Mouse (Mus musculus) forebrain, embryonic 14.5 days (tissue): ENCODE measurements around the gene Slc2a2. TPM values are rescaled to one million over a fixed set of nuclear protein-coding genes. Genes with fewer than 3 reads are reported as not detected.
A peak's percentile ranks its signal among the peaks of the same experiment; 100 is the strongest.
"Not testable (repeated sequence)": the region's sequence is repeated elsewhere in the genome, so short reads cannot be mapped to it uniquely, and the experiment has no call there.

ENCODE experiments used
- ATAC-seq: fragments of 200-750 bp; cut with Nextera tagmentation; 2 replicates; pipeline ENCODE4 v1.8.0; 2017; ENCODE audit warnings: mild to moderate bottlenecking, moderate library complexity
- DNase-seq: peaks from one replicate; pipeline ENCODE4 v3.0.0-alpha.2; 2015; ENCODE audit warnings: low spot score
- H3K27ac ChIP-seq: fragments of 300-500 bp; sonication (generic); 2 replicates; pipeline ENCODE4 v1.5.1; 2014; ENCODE audit warnings: low read depth, mild to moderate bottlenecking, control low read depth, low read length, moderate library complexity
- H3K27me3 ChIP-seq: fragments of 300-500 bp; sonication (generic); replicated peaks from 2 replicates; pipeline ENCODE4 v1.6.1; 2014; ENCODE audit warnings: low read length, control low read depth, mixed read lengths; ENCODE audit not compliant: control insufficient read depth, insufficient read depth
- H3K36me3 ChIP-seq: fragments of 300-500 bp; sonication (generic); 2 replicates; pipeline ENCODE4 v1.6.1; 2014; ENCODE audit warnings: low read length, control low read depth; ENCODE audit not compliant: control insufficient read depth, insufficient read depth
- H3K4me1 ChIP-seq: fragments of 300-500 bp; sonication (generic); 2 replicates; pipeline ENCODE4 v1.6.1; 2014; ENCODE audit warnings: antibody characterized with exemption, low read length, control low read depth; ENCODE audit not compliant: control insufficient read depth, insufficient read depth
- H3K4me2 ChIP-seq: fragments of 300-500 bp; sonication (generic); 2 replicates; pipeline ENCODE4 v1.6.1; 2014; ENCODE audit warnings: mild to moderate bottlenecking, control low read depth, low read length
- H3K4me3 ChIP-seq: fragments of 300-500 bp; sonication (generic); 2 replicates; pipeline ENCODE4 v1.5.1; 2014; ENCODE audit warnings: low read depth, low read length, control low read depth
- H3K9ac ChIP-seq: fragments of 300-500 bp; sonication (generic); 2 replicates; pipeline ENCODE4 v1.6.1; 2014; ENCODE audit warnings: mild to moderate bottlenecking, low read length, control low read depth, moderate library complexity
- H3K9me3 ChIP-seq: fragments of 300-500 bp; sonication (generic); replicated peaks from 2 replicates; pipeline ENCODE4 v1.6.1; 2016; ENCODE audit warnings: low read length, control low read depth, mixed read lengths; ENCODE audit not compliant: control insufficient read depth
- WGBS: fragments of 180-500 bp; shearing (Covaris S2); extraction: QIAGEN DNeasy Blood & Tissue Kit; methylation state at CpG from one replicate; pipeline ENCODE4 v1.1.7; 2014; 5-methylcytosine and 5-hydroxymethylcytosine counted together
- polyA plus RNA-seq: library from polyadenylated mRNA; unstranded; fragments of >200 nt; fragmentation: Nextera tagmentation; extraction: Ambion mirVana; gene quantifications from 2 replicates; pipeline ENCODE4 v1.2.1, GENCODE M21; 2014

Gene Slc2a2
- polyA plus RNA-seq, 1 experiment from 2014 or later: not detected

DNA sequence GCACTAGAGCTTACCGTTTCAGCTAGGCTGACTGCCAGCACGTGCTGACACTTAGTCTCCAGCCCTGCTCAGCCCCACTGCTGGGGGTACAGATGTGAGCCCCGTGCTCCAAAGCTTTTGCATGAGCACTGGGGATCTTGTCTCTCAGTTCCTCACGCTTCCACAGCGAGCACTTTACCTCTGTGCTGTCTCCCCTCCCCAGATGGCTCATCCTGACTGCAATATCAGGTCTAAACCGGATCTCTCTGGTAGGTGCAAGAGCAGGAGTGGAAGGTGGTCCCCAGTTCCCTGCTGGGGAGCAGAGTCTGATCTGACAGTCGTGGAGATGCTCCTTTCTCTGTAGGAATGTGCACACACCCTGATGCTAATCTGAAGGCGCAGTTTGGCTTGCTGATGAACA lies 45.5 kb downstream of the Slc2a2 start:
- Histone ChIP-seq H3K36me3 (no peaks in the 10 kb centered on the region), H3K4me3 (no peak overlapping the region), H3K4me1 (no peaks in the 10 kb centered on the region), H3K4me2 (no peak overlapping the region), H3K9me3 (no peaks in the 10 kb centered on the region), H3K9ac (no peak overlapping the region), H3K27me3 (0 out of 2 replicates have a peak, but pooled peaks cover 4% of the 10 kb centered on the region), H3K27ac (no peak overlapping the region)
- DNase-seq (peak; percentile 22), ATAC-seq (no peak)
- WGBS: 49% methylated on average over 8 of the region's 8 CpGs

DNA sequence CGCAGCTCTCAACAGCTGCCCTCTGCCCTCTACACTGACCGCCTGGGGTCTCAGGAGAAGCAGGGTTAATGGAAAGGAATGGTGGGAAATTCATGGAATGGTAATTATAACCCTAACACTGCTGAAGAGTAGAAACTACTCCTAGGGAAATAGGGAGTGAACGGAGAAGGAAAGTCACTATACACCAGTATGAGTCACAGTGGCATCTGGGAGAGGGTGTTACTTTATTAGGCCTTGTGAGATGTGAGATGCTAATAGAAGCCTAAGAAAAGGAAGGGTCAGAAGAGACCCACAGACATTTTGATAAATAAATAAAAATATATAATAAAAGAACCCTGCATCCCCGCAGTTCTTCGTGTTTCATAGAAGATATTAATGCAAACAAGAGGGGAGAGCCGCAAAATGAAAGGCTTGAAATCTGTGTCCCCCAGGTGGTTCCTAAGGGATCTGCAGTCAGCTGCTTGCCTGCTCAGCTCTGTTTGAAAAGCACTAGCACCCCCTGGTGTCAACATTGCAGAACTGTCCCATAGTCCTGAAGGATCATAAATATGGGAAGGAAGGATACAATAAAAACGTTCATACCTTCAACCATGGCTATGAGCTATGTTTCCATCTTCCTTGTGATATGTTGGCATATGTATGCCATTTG lies 48.3 kb downstream of the Slc2a2 start:
- 36% methylated on average over 7 of the region's 7 CpGs for WGBS
- Histone ChIP-seq H3K4me1 (no peaks in the 10 kb centered on the region), H3K4me2 (no peak overlapping the region), H3K9ac (no peak overlapping the region), H3K4me3 (no peak overlapping the region), H3K36me3 (no peaks in the 10 kb centered on the region), H3K27me3 (no peaks in the 10 kb centered on the region), H3K27ac (no peak overlapping the region), H3K9me3 (no peaks in the 10 kb centered on the region)
- peak; percentile 95 for ATAC-seq
- DNase-seq: peak; percentile 94

DNA sequence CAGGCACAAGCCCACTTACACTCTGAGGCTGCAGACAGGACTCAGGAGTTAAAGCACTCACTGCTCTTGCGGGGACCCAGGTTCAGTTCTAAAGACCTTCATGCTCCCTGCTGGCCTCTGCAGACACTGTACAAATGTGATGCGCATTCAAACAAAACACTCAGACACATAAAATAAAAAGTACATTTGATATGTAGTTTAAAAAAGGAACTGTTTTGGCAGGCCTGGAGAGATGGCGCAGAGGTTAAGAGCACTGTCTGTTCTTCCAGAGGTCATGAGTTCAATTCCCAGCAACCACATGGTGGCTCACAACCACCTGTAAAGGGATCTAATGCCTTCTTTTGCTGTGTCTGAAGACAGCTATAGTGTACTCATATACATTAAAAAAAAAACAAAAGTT lies 50.4 kb downstream of the Slc2a2 start:
- Histone ChIP-seq H3K27ac (no peak overlapping the region), H3K4me2 (no peak overlapping the region), H3K36me3 (no peaks in the 10 kb centered on the region), H3K9ac (no peak overlapping the region), H3K27me3 (no peaks in the 10 kb centered on the region), H3K4me1 (no peaks in the 10 kb centered on the region), H3K4me3 (no peak overlapping the region), H3K9me3 (no peaks in the 10 kb centered on the region)
- WGBS: 88% methylated on average over 3 of the region's 3 CpGs
- no peak for DNase-seq
- ATAC-seq: no peak

DNA sequence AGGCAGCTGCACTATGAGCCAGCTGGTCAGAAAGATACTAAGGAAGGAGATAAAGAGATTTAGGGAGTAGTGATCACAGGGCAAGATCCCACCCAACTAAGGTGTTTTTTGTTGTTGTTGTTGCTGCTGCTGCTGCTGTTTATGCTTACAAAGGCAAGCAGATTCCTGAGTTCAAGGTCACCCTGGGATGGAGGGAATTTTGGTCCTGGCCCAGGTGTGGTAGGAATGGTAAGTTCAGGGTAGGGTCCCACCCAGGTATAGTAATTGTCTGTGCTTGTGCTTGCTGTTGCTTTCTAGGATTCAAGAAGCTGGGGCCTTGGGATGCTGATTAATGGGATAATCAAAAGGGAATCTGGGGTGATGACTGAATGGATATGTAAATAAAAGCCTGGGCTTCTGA lies 51.3 kb downstream of the Slc2a2 start:
- Histone ChIP-seq H3K9ac (no peak overlapping the region), H3K27ac (no peak overlapping the region), H3K9me3 (no peaks in the 10 kb centered on the region), H3K36me3 (no peaks in the 10 kb centered on the region), H3K4me1 (no peaks in the 10 kb centered on the region), H3K4me3 (no peak overlapping the region), H3K27me3 (no peaks in the 10 kb centered on the region), H3K4me2 (no peak overlapping the region)
- DNase-seq (no peak), ATAC-seq (no peak)

DNA sequence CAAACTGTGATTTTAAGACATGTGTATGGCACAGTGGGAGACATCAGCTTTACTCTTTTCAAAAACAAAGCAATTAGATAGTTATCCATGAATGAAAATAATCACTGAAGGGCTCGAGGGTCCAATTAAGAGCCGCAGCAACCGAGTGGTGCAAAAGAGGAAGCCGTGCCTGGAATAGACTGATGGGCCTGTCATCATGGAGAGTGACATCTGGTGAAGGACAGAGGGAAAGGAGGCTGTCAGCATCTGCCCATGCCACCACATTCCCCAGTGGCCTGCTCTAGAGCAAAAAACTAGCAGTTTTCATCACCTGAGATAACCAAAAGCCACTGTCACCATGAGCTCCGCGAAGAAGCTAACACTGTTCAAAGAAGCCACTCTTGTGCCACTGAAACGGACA lies 57.8 kb downstream of the Slc2a2 start:
- H3K4me3 ChIP-seq: no peak overlapping the region
- DNase-seq: peak; percentile 11
- no peaks in the 10 kb centered on the region for H3K9me3 ChIP-seq
- H3K36me3 ChIP-seq: no peaks in the 10 kb centered on the region
- no peak overlapping the region for H3K4me2 ChIP-seq
- no peaks in the 10 kb centered on the region for H3K4me1 ChIP-seq
- WGBS: 56% methylated on average over 7 of the region's 7 CpGs
- no peak overlapping the region for H3K27ac ChIP-seq
- H3K9ac ChIP-seq: no peak overlapping the region
- ATAC-seq: 0 out of 2 replicates have a peak, but pooled peaks have one; percentile 26
- no peaks in the 10 kb centered on the region for H3K27me3 ChIP-seq

DNA sequence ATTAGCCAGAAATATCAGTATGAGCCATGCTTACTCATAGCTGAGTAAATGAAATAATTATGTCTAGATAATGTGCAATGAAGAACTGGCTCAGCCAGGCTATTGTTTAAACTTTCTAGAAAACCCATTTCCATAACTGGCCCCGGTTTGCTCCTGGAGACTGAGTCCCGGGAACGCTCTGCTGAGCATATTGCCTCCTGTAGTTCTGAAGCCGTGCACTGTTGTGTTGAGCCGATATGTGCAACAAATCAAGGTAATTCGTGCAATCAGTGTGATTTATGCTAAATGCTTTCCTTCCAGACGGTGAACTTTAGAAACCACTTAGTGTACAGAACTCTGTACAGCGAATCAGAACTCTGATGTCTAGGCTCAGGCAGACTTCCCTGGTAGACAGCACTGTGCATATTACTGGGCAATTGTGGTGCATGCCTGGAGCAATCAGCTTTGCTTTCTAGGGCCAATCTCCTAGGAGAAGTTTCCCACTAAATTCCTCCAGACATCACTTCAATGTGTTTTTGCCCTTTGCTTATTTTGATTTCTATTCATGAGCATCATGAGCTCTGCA lies 63.6 kb downstream of the Slc2a2 start:
- no peak overlapping the region for H3K4me2 ChIP-seq
- DNase-seq: no peak
- H3K27me3 ChIP-seq: no peaks in the 10 kb centered on the region
- 72% methylated on average over 8 of the region's 8 CpGs for WGBS
- no peaks in the 10 kb centered on the region for H3K4me1 ChIP-seq
- H3K4me3 ChIP-seq: no peak overlapping the region
- H3K9me3 ChIP-seq: no peaks in the 10 kb centered on the region
- H3K27ac ChIP-seq: no peak overlapping the region
- no peak for ATAC-seq
- H3K9ac ChIP-seq: no peak overlapping the region
- no peaks in the 10 kb centered on the region for H3K36me3 ChIP-seq

DNA sequence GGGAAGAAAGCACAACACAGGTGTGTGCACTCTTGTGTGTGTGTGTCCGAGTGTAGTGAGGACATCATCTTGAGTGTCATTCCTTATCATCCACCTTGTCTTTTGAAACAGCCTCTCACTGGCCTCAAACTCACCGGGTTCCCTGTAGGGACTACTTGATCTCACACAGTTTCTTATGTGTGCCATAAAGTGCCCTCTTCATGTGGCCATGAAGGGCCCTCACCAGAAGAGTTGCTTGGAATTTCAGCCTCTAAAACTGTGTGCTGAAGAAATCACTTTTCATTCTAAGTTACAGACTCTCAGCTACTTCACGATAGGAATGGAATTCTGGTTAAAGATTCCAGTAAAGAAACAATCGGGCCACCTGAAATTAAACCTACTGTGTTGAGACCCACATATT lies 69.2 kb downstream of the Slc2a2 start:
- Histone ChIP-seq H3K9ac (no peak overlapping the region), H3K4me2 (no peak overlapping the region), H3K27ac (no peak overlapping the region), H3K27me3 (no peaks in the 10 kb centered on the region), H3K9me3 (0 out of 2 replicates have a peak, but pooled peaks cover 2% of the 10 kb centered on the region), H3K4me3 (no peak overlapping the region), H3K4me1 (no peaks in the 10 kb centered on the region), H3K36me3 (no peaks in the 10 kb centered on the region)
- WGBS: 95% methylated on average over 4 of the region's 4 CpGs
- ATAC-seq (no peak), DNase-seq (no peak)

DNA sequence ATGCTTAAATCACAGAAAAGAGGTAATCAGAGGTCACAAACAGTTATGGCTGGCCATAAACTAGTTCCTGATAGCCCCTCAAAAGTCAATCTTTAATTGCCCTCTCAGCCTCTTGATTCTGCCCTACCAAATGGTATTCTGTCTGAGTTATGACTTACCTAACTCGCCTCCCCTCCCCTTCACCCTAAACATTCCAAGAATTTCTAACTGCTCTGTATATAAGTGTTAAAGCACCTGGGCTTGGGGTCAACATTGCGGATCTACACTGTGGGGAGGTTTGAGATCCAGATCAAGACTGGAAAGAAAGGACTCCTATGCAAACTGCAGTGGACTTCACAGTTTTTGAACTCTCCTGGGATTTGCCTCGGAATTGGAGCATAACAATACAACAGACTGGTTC lies 70.5 kb downstream of the Slc2a2 start:
- Histone ChIP-seq H3K27ac (no peak overlapping the region), H3K27me3 (no peaks in the 10 kb centered on the region), H3K4me2 (no peak overlapping the region), H3K4me1 (no peaks in the 10 kb centered on the region), H3K36me3 (no peaks in the 10 kb centered on the region), H3K4me3 (no peak overlapping the region), H3K9me3 (0 out of 2 replicates have a peak, but pooled peaks cover 2% of the 10 kb centered on the region), H3K9ac (no peak overlapping the region)
- 83% methylated on average over 3 of the region's 3 CpGs for WGBS
- no peak for DNase-seq
- ATAC-seq: no peak

DNA sequence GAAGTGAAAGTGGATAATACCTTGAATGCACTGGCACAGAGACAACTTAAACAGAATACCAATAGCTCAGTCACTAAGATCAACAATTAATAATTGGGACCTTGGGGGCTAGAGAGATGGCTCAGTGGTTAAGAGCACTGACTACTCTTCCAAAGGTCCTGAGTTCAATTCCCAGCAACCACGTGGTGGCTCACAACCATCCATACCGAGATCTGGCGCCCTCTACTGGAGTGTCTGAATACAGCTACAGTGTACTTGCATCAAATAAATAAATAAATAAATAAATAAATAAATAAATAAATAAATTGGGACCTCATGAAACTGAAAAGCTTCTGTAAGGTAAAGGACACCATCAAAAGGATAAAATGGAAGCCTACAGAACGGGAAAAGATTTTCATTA lies 75.2 kb downstream of the Slc2a2 start:
- H3K4me1 ChIP-seq, H3K4me2 ChIP-seq, H3K27ac ChIP-seq, H3K9me3 ChIP-seq, H3K9ac ChIP-seq, H3K4me3 ChIP-seq, H3K36me3 ChIP-seq, H3K27me3 ChIP-seq, ATAC-seq, DNase-seq: not testable (repeated sequence)
- 76% methylated on average over 4 of the region's 4 CpGs for WGBS
